Mouse (Mus musculus) cortical plate, adult 2 months (tissue): ENCODE measurements around the gene E030018B13Rik.

Experiments
- CTCF ChIP-seq: fragments of 200-500 bp; IDR thresholded peaks from 2 replicates; pipeline ENCODE4 v1.5.1; 2011; ENCODE audit warnings: mild to moderate bottlenecking, control low read depth, low read length; ENCODE audit not compliant: insufficient read depth; ENCODE audit errors: extremely low read depth
- POLR2A ChIP-seq: fragments of 200-500 bp; IDR thresholded peaks from 2 replicates; pipeline ENCODE4 v1.6.1; 2011; ENCODE audit warnings: mild to moderate bottlenecking, low read length, control low read depth; ENCODE audit not compliant: insufficient read depth; ENCODE audit errors: extremely low read depth

- no peak for TF ChIP-seq POLR2A
- TF ChIP-seq CTCF, result no peak
These were observed 2.4 kb downstream of the E030018B13Rik start for GRCm38 (mm10) chr7:63918771-63919768.
